Mouse (Mus musculus): ENCODE measurements around the gene Dock10.
"Not testable (repeated sequence)": the region's sequence is repeated elsewhere in the genome, so short reads cannot be mapped to it uniquely, and the experiment has no call there.

The Dock10 gene

DNA sequence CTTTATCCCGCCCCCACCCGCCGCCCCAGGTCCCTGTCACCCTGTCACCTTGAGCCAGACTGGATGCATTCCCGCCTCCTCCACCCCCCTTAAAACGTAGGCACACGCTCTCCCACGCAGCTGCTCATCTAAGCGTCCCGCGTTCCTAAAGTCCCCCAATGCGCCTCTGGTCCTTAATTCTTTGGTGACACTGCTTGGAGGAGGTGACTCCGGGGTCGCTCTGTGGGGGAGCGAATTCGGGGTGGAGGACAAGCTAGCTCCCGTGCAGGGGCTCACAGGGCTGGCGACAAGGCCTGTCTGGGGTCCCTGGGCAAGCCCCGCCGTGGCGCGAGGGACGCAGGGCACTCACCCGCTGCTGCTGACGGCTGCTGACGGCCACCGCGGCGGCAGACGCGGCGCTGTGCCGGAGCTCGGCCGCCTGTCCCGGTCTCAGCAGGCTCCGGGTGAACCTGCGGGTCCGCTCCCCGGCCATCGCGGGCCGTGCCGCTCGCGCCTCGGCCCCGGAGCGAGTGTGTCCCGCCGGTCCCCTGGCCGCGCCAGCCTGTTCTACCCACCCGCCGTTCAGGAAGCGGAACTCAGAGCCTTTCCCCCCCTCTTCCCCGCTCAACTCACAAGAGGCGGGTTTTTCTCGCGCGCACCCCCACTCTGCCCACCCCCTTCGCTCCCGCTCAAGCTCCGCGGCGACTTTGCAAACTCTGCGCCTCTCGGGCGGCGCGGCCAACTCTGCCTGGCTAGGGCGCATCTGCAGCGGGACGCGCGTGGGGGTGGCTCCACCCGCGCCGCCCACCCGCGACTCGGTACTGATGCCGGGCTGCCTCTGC lies at the start of gene Dock10:
Dock10 (minus strand) TSS at position 551 of the 821 bp plus-strand sequence.
- peak; percentile 29; the same call in 1 of the 2 replicates for ATAC-seq (ENCODE audit: insufficient number of reproducible peaks, low FRiP score, low TSS enrichment)

DNA sequence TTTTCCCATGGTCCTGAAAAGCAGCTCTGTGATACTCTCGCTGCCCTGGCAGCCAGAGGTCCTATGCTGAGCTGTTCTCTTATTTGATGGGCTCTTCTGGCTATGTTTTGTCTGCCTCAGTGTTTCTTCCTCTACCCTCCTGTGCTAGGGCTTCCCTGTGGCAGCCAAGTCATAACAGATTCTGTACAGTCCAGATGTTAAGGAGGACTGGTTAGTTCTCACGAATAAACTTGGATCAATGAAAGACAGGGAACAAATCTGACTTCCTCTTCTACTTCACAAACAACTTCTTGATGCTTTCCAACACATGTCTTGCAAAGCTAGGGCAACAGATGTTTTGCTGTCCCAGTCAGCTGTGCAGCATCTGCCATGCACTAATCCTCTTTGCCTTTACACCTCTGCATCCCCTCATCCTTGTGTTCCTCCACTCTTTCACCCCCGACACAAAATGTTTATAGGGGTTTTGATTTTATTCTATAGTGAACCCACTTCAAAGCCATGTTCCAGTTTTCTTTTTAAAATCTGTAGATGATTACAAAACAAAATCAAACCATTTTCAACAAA lies 48.6 kb upstream of the Dock10 start:
- no peak for ATAC-seq (ENCODE audit: insufficient number of reproducible peaks, low FRiP score, low TSS enrichment)

DNA sequence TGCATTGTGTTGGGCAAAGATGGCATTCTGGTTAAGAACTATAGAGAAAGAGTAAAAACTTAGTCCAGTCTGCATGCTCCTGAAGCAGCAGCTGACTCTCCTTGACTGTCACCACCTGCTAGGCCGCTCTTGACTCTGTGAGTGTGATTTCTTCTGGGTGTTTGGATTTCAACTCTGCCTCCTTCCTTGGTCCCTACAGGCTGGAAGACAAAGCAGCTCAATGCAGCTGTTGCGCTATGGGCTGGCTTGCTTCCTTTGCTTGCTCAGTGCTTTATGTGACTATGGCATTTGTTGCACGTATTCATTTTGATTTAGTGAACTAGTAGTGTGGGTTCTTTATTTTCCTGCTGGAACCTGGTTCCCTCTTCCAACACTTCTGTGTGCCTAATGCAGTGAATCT lies 43.7 kb upstream of the Dock10 start:
- ATAC-seq (ENCODE audit: insufficient number of reproducible peaks, low FRiP score, low TSS enrichment): no peak

DNA sequence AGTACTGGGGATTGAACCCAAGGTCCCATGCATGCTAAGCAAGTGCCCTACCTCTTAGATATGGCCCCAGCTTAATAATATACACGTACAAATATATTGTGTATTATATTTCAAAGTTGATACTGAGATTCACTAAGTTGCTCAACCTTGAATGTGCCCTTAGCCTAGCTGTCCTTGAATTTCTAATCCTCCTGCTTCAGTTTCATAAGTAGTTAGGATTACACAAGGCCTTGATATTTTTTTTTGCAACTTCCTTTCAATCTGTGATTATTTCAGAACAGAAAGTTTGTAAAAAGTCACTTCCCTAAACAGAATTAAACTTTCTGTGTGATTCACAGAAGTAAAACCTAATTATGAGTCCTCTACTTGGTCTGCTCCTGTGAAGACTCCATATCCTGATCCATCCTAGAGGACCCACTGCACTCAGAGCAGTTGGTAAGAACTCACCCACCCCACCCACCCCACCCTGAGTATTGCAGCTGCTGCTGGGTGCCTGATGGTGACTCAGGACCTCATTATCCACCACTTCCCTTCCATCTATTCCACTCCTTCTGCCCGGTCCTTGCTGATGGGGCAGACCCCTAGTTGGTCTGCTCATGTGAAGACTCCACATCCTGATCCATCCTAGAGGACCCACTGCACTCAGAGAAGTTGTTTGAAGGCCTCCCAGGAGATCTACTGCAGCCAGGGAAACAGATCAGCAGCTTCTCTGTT lies 26.9 kb upstream of the Dock10 start:
- no peak for ATAC-seq (ENCODE audit: insufficient number of reproducible peaks, low FRiP score, low TSS enrichment)

DNA sequence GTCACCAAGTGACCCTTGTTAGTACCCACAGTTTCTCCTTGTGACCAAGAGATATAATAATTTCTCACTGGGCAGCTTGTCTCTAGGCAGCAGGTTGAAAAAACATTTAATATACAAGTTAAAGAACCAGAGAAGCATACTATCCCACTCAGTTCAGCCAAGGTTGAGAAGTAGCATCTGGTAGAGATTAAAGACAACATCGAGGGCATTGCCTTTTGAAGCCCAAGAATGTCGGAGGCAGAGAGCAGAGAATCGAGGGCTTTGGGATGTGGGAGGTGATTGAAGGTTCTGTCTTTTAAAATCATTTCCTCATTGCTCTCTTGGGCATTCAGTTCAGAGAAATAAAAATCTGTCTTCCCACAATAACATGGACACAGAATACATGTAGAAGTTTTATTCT lies 25.8 kb upstream of the Dock10 start:
- ATAC-seq (ENCODE audit: insufficient number of reproducible peaks, low FRiP score, low TSS enrichment): no peak

DNA sequence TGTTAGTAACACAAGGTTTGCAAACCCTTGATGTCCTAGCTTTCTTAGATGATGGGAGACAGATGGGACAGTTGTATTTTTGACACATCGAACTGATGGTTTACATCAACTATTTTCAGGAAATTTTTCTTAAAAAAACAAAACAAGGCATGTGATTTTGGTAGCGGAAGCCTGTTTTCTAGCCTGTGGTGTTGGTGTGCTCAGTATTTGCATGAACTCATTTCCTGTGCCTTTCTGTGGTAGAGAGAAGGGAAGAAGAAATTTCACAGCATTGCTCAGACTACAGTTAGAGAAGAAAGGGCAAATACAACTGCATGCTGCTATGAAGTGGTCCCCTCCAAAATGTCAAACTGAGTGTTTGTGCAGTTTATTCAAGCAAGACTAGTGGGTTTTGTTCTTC lies 7.2 kb upstream of the Dock10 start:
- no peak for ATAC-seq (ENCODE audit: insufficient number of reproducible peaks, low FRiP score, low TSS enrichment)

DNA sequence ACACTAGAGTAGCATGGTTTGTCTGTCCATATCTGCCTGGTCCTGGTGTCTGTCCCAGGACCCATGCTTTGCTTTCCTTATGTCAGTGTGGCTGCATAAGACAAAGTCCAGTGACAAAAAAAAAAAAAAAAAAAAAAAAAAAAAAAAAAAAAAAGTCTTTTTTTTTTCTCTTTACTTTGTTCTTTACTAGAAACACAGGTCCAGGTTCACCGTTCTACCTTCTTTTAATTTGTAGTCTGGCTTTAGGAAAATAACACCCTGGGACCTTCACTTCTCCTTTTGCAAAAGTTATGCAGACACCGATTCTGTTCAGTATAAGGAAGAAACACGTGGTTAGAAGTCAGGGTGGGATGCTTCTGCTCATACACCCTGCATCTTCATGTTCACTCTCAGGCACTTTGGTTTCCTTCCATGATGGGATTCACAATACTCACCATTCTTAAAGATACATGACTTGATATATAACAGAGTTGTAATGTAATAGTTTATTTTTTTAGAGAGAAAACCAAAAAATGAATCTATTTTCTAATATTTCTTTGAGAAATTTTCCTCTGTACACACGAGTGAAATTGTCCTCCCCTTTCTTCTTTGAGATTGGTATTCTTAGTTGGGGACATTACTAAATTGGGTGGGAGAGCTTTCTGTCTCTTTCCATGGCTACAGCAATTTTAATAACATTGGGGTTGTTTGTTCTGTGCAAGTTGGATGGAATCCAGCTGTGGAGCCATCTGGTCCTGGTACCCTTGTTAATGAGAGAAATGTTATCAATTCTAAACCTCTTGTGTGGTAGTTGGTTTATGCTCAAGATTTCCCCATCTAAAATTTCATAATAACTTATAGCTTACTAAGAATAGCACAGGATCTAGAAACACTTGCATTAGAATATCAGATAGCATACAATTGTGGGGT lies 5.0 kb upstream of the Dock10 start:
- no peak for ATAC-seq (ENCODE audit: insufficient number of reproducible peaks, low FRiP score, low TSS enrichment)

DNA sequence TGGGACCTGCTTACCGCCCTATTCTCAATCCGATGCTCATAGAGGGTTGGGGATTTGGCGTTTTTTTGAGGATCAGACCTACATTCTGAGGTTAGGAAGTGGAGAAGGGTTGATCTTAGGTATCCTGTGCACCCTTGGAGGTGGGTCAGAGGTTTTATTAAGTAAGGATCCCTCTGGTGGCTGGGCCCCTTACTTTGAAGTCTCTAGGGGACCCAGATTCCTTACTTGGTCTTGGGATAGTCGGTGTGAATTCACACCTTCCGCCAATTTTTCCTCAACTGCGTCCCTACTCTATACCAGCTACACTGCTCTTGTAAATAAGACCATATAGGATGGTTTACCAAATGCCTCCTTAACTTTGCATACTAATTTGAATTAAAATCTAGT lies 464 bp upstream of the Dock10 start:
- no peak for ATAC-seq (ENCODE audit: insufficient number of reproducible peaks, low FRiP score, low TSS enrichment)

DNA sequence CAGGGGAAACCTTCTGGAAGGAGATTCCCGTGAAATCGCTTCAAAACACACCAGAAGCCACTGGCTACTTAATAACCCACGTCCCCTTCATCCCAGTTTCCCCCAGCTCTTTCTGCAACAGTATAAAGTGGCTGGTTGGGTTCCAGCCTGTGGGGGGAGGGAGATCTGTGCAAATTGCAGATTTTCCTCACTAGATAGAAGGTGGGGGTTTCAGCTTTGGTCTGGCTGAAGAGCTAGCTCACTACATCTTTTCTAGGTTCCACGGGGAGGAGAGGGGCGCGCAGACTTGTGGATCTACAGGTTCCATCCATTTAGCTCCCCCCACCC lies 714 bp downstream of the Dock10 start:
- no peak for ATAC-seq (ENCODE audit: insufficient number of reproducible peaks, low FRiP score, low TSS enrichment)

DNA sequence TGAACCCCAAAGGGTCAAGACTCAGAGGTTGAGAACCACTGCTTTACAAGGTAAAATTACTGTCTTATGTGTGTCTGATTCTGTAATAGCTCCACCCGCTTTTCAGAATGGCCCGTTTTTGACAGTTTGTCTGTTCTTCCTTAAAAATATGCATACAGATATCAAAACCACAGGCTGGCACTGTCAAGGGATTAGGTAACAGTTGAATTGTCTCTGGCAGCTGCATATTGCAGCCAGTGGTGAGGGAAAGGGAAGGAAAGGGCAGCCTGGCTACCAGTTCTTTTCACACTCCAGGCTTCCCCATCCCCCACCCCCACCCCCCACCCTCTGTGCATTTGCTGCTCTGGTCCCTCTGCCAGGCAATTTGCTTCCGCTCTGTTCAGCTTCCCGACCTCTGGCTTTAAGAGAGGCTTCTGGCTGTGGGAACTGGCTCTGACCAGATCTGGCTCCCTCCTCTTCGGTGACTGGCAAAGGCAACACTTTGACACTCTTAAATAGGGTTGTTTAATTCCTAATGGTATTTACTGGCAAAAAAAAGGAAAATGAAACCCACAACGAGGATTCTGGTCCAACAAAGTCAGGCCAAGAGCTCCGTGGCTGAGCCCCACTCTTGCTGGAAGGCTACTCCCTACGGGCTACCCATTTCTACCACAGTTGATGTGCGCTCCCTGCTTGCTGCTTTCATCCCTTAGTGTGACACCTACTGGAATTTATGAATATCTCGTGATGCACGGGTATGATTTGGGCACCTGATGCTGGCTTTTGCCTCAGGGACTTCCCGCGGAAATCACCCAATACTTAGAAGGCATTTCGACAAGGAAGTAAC lies 1.3 kb downstream of the Dock10 start:
- ATAC-seq (ENCODE audit: insufficient number of reproducible peaks, low FRiP score, low TSS enrichment): no peak

DNA sequence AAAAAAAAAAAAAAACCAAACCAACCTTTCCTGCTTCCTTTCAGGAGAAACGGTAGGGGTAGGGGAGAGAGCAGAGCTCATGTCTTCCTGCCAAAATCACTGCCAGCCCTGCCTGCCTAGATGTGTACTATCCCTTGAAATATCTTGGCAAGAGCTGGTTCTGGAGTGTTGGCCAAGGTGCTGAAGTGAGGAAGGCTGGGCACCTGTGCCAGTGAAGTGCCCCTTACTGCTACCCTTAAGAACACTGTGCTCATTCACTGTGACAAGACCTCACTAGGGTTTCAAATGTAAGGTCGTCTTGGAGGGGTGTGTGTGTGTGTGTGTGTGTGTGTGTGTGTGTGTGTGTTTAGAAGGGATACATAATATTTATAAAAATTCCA lies 2.3 kb downstream of the Dock10 start:
- no peak for ATAC-seq (ENCODE audit: insufficient number of reproducible peaks, low FRiP score, low TSS enrichment)

DNA sequence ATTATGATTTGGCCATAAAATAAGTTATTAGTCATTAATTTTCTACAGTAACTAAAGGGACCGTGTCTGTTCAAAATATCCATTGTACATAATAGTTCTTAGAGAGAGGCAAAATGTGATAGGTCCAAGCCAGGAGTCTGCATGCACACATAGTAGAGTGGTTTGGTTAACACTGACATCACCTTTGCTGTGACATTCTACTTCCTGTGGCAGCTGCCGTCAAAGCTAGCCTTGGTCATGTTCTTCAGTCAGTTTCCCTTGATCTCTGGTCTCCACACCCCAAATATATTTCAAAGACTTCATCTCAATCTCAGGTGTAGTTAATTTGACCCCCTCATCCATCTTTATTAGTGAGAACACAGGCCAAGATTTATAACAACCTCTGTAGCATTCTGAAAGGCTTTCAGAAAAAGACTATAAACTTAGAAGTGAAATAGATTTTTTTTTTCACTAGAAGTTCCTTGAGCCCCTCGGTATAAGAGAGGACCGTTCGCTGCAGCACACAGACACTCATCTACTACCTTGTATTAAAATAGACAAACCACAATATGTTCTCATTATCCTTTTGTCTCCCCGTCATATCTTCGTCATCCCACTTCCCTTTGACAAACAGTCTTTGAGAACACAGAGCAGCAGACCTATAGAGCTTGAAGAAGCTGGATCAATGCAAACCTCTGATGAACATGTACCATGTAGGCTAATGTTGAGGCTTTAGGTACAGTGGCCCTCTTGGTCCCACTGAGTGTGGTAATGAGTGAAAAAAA lies 2.8 kb downstream of the Dock10 start:
- no peak for ATAC-seq (ENCODE audit: insufficient number of reproducible peaks, low FRiP score, low TSS enrichment)

DNA sequence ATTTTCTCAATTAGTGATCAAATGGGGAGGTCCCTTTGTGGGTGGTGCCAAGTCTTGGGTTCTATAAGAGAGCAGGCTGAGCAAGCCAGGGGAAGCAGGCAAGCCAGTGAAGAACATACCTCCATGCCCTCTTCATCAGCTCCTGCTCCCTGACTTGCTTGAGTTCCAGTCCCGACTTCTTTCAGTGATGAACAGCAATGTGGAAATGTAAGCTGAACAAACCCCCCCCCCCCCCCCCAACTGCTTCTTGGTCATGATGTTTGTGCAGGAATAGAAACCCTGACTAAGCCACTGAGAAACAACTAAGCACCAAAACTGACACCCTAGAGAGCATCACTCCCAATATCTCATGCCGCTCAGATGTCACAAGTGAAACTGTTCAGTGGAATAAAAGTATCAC lies 9.2 kb downstream of the Dock10 start:
- not testable (repeated sequence) for ATAC-seq (ENCODE audit: insufficient number of reproducible peaks, low FRiP score, low TSS enrichment)

DNA sequence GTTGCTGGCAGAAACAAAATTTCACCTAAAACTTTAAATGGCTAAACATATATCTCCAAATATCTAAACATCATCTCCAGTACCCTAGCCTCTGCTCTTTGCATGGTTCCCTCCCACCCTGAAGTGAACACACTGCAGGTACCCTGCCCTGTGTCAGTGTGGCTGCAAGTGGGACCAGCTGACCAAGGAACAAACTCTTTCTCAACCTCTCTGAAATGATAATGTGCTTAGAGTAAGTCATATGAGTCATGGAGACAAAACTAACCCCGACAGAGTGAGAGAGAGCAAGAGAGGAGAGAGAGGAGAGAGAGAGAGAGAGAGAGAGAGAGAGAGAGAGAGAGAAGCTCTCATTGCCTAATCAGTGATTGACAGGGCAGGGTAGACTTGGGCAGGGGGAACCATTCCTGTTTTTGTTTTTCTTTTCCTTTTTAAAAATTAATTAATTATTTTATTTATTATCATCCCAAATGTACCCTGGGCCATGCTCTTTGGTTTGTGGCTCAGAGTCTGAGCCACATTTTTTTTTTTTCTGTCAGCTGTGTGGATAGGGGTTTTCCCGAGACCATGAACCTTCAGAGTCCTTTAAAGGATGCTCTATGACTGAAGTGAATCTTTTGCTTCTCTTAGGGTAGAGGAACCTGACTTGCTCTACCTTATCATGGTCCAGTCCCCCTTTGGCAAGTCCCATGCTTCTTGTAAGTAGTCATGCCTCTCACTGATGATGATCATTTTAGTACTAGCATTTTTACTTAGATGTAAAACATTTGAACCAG lies 11.4 kb downstream of the Dock10 start:
- ATAC-seq (ENCODE audit: insufficient number of reproducible peaks, low FRiP score, low TSS enrichment): no peak

DNA sequence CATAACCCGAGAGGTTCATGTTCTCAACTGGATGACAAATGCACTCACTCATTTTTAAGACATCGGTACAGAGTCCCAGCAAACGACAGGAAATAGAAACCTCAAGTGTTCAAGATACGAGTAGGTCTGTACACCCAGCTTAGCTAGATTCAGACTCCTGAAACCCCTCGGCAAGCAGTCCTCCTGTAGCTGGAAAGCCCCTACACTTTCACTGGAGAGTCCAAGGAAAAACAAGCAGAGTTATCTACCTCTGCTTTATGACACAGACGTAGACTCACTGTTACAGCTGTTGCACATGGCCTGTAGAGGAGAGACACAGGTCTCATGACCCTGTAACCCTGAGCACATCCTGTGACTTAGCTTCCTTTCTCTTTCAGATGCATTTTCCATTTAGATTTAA lies 12.1 kb downstream of the Dock10 start:
- ATAC-seq (ENCODE audit: insufficient number of reproducible peaks, low FRiP score, low TSS enrichment): no peak

DNA sequence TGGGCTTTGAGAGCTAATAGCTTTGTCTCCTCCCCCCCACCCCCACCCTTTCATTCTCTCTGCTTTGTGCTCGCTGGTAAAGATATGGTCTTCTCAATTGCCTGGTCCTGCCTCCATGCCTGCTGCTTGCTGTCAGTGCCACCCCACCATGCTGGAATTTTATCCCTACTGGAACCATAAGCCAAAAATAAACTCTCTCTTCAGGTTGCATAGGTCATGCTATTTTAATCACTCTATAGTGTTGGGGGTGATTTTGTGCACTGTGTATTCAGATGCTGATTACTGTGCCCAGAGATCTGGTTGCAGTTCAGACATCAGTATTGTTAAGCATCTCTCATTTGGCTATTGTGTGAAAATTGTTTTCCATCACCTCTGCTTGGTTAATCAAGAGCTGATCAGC lies 18.9 kb downstream of the Dock10 start:
- ATAC-seq (ENCODE audit: insufficient number of reproducible peaks, low FRiP score, low TSS enrichment): no peak

DNA sequence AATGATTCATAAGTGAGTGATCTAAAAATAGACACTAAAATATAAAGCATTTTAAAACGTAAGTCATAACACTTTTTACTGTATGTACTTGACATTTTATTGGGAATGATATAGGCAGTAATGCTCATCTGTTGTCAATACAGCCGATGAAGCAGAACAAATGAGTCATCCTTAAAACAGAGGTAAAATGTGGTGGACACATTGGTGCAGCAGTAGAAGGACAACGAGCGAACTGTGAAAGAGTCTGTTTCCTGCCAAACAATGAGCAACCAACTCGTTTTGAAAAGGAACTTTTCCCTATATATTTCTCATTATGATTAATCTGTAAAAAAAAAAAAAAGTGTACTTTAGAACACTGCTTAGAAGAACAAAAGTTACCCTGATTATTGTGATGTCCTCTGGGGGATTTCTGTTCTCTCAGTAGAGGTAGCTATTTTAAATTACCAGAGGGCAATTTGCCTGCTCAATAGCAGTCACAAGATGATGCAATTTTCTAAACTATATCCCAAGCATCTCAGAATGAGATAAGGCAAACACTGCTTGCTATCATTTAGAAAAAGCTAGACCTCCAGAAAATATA lies 20.4 kb downstream of the Dock10 start:
- ATAC-seq (ENCODE audit: insufficient number of reproducible peaks, low FRiP score, low TSS enrichment): no peak

DNA sequence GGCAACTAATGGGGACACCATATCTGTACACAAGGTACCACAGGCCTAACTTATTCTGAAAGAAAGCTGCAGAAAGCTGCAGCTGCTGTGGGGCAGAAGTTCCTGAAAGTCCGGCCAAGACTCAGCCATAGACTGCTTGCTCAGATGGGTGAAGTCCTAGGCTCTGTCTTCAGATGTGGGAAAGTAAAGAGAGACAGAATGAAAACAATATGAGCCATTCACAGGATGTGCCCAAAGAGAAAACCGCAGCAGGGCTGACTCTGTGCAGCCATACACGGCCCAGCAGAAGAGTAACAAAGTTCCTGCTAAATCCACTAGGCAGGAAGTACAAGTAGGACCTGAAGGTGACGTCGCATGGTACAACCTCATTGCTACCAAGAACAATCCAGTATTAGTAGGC lies 27.7 kb downstream of the Dock10 start:
- ATAC-seq (ENCODE audit: insufficient number of reproducible peaks, low FRiP score, low TSS enrichment): no peak

Data from cerebellum, adult (tissue).